In the genomic region with DNA sequence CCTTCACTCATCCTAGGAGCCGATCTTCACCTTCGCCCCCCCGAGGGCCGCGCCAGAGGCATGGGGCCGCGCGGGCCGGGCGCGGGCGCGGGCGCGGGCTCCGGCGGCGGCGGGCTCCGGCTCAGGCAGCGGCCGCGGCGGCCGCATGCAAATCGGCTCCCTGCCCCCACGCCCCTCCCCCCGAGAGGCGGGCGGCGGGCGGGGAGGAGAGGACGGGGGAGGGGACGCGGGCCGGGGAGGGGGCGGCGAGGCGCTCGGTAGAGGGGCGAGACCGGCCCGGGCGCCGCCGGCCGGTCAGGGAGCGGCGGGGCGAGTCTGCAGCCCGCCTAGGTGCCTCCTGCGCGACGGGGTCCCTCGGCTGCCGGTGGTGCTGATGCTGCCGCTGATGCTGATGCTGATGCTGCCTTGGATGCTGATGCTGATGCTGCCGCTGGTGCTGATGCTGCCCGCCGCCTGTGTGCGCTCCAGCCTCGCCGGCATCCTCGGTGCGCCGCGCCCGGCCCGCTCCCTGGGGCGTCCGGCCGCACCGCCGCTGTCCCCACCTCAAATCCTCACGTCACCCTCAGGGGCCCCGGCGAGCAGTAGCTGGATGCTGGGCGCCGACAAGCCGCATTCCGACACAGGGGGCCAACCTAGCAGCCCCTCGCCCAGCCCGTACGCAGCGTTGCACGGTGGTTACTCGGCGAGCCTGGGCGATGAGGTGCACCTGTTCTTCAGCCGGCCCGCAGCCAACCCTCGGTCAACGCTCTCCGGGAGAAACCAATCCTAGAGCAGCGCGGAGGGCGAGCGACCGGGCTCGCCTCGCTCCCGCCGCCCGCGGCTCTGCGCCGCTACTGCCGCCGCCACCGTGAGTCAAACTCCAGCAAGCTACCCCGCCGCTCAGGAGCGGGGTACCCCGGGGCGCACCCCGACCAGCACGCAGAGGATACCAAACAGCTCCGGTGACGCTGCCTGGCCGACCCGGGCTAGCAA, we compare ENCODE assay signal across 9 mouse cellular contexts. TPM values are rescaled to one million over a fixed set of nuclear protein-coding genes. Genes with fewer than 3 reads are reported as not detected.
DNase-seq lines count a peak whose midpoint lies in the region; ATAC-seq lines count a peak whose summit lies in the region.
"Had no signal": no experiment of that assay in that cellular context is flagged by ENCODE, and none has a peak within 500 bp of the region (broad histone marks: within the 10 kb centered on the region; RNA-seq: fewer than 3 reads in every experiment).

Gene Nrg3, minus strand, starts transcription at position 299 of the 972 bp plus-strand sequence.

- peaks cover 73% of the 10 kb centered on the region for H3K27me3 ChIP-seq in lung, embryonic 15.5 days
- peaks cover 34% of the 10 kb centered on the region for H3K27me3 ChIP-seq in midbrain, embryonic 13.5 days

- peak within 1 kb of the TSS; percentile 40 for H3K4me3 ChIP-seq in lung, embryonic 15.5 days
- peak within 1 kb of the TSS; percentile 76 for H3K4me3 ChIP-seq in midbrain, embryonic 13.5 days (replicated peaks)
- H3K4me3 ChIP-seq: myocyte had no signal

- H3K4me1 ChIP-seq in lung, embryonic 15.5 days = peaks cover 13% of the 10 kb centered on the region
- peaks cover 25% of the 10 kb centered on the region; the same call in 1 of the 2 replicates for H3K4me1 ChIP-seq in midbrain, embryonic 13.5 days (replicated peaks)

- H3K9ac ChIP-seq in lung, embryonic 15.5 days = no peak within 1 kb of the TSS
- peak within 1 kb of the TSS; percentile 84 for H3K9ac ChIP-seq in midbrain, embryonic 13.5 days (replicated peaks)

- H3K4me2 ChIP-seq in lung, embryonic 15.5 days = peak within 1 kb of the TSS; percentile 76
- peak within 1 kb of the TSS; percentile 82 for H3K4me2 ChIP-seq in midbrain, embryonic 13.5 days (replicated peaks)

- H3K9me3 ChIP-seq in lung, embryonic 15.5 days = no peaks in the 10 kb centered on the region
- H3K9me3 ChIP-seq in midbrain, embryonic 13.5 days = no peaks in the 10 kb centered on the region

- DNase-seq in lung, adult 18-20 months = no peak
- DNase-seq in cerebellum, adult 9-10 months = peak; percentile 75
- peak; percentile 51 for DNase-seq in forelimb bud, embryonic 11.5 days (ENCODE audit: low read depth, low spot score)
- peak; percentile 28 for DNase-seq in left cerebral cortex, adult 11 months (ENCODE audit: low spot score)
- peak; percentile 10 for DNase-seq in yolk sac, embryonic 10.5 days (ENCODE audit: low spot score)
- no peak for DNase-seq in thymus, postnatal 14 days

- ATAC-seq in lung, embryonic 15.5 days (ENCODE audit: borderline replicate concordance, extremely low read depth, low FRiP score, low TSS enrichment) = peak; percentile 71
- ATAC-seq in midbrain, embryonic 13.5 days = peak; percentile 85

- under 1% methylated on average over 83 of the region's 121 CpGs for WGBS in lung, embryonic 15.5 days
- under 1% methylated on average over 88 of the region's 121 CpGs for WGBS in midbrain, embryonic 13.5 days

- no peak within 1 kb of the TSS for H3K27ac ChIP-seq in lung, embryonic 15.5 days
- H3K27ac ChIP-seq in midbrain, embryonic 13.5 days = peak within 1 kb of the TSS; percentile 94

- H3K36me3 ChIP-seq in lung, embryonic 15.5 days = no peaks in the 10 kb centered on the region
- no peaks in the 10 kb centered on the region for H3K36me3 ChIP-seq in midbrain, embryonic 13.5 days

RNA-seq across cellular contexts. Expression of gene Nrg3, which starts in this region (rescaled TPM):
- 0.19 TPM in 1 of 2 replicates, not detected in the other for polyA plus RNA-seq in lung, embryonic 15.5 days (2015; fragmentation: Nextera tagmentation; extraction: Ambion mirVana)
- polyA plus RNA-seq in midbrain, embryonic 13.5 days (2015; fragmentation: Nextera tagmentation; extraction: Ambion mirVana) = 6.8 and 7.8 TPM in 2 replicates
- polyA plus RNA-seq: myocyte had no signal

Comparison
In these comparisons a context has a peak if more than half of its experiments do, and no peak if none do; other contexts are left out.
1. Peak in ATAC-seq, H3K4me3 ChIP-seq and H3K4me2 ChIP-seq in lung, embryonic 15.5 days; RNA of the gene not detected or under 1 TPM.
2. DNase-seq: peak in cerebellum, adult 9-10 months (single experiment), forelimb bud, embryonic 11.5 days (single experiment), left cerebral cortex, adult 11 months (single experiment) and yolk sac, embryonic 10.5 days (single experiment); none in lung, adult 18-20 months (0 of 2) and thymus, postnatal 14 days (single experiment).